Mouse (Mus musculus) adrenal gland, postnatal 4 days (tissue): ENCODE measurements around the gene Ccdc174. TPM values are rescaled to one million over a fixed set of nuclear protein-coding genes. Genes with fewer than 3 reads are reported as not detected.
"Not testable (repeated sequence)": the region's sequence is repeated elsewhere in the genome, so short reads cannot be mapped to it uniquely, and the experiment has no call there.

ENCODE experiments used
- DNase-seq, 2 experiments: peaks; one replicate each; pipeline ENCODE4 v3.0.0; 2021 to 2022; ENCODE audit warnings: low spot score in 2 of 2, mixed read lengths in 2 of 2
- long read RNA-seq, 2 experiments: library from polyadenylated mRNA; stranded (forward); transcript quantifications; one replicate each; pipeline ENCODE4 v2.0.0; 2021
- total RNA-seq, 2 experiments: library from RNA; stranded (reverse); gene quantifications; 2 replicates each; pipeline ENCODE4 v1.2.3; 2021

Ccdc174 gene
- total RNA-seq: 10 to 100 TPM; 29.8 to 31.3 TPM
- long read RNA-seq, experiment 1, transcript Ccdc174-201 (11 exons, 1,752 nt): major isoform, 22 of 24 reads
- long read RNA-seq, experiment 1, partial matches to known transcripts: 1 of 24 reads
- long read RNA-seq, experiment 1, other reads (novel, unspliced or antisense): 1 of 24 reads
- long read RNA-seq, experiment 2, transcript Ccdc174-201 (11 exons, 1,752 nt): major isoform, 21 of 33 reads
- long read RNA-seq, experiment 2, partial matches to known transcripts: 6 of 33 reads
- long read RNA-seq, experiment 2, other reads (novel, unspliced or antisense): 5 of 33 reads

- peak; percentile 50 to 80 for DNase-seq
Measured at GRCm38 (mm10) chr6:91877885-91878651, at the start of gene Ccdc174. TSS of gene Ccdc174 (plus strand) at chr6:91878053.

- no peak for DNase-seq
Measured at GRCm38 (mm10) chr6:91832863-91833440, 44.9 kb upstream of the Ccdc174 start.

- DNase-seq: peak; percentile 57 to 61
Measured at GRCm38 (mm10) chr6:91839010-91839871, 38.6 kb upstream of the Ccdc174 start.

GRCm38 (mm10) chr6:91842897-91843627 lies 34.8 kb upstream of the Ccdc174 start:
- no peak for DNase-seq

DNA sequence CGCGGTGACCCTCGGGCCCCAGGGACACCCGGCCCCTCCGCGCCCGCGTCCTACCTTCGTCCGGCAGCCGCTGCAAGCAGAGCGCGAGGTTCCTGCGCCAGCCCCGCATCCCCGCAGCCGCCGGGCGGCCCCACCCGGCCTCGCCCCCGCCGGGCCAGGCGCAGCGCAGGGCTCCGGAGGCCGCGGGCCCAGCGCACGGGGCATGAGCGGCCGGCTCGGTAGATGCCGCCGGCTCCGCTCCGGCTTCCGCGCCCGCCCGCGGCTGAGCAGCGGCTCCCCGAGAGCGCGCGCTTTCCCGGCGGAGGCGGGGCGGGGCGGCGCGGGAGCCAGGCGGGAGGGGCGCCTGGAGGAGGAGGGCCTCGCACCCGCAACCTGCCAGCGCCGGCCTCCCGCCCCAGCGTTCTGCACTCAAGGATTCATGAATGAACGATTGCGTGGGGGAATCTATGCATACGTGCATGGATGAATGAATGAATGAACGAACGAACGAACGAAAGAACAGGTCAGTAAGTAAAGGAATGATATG lies 34.2 kb upstream of the Ccdc174 start:
- no peak for DNase-seq

DNA sequence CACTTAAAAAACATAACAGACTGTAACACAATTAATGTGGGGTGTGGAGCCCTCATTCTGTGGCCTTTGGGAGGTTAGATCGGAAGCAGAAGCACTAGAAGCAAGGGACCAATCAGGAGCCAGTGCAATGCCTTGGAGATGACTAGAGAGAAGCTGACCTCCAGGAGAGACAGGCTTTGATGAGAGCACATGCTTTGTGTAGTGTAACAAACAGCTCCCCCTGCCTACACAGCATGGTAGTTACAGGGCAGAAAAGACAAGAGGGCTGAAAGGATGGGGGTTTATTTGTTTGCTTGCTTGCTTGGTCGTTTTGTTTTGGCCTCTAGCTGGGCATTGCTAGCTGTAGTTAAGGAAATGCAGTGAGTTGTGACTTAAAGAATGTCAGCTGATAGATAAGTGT lies 25.3 kb upstream of the Ccdc174 start:
- no peak for DNase-seq

DNA sequence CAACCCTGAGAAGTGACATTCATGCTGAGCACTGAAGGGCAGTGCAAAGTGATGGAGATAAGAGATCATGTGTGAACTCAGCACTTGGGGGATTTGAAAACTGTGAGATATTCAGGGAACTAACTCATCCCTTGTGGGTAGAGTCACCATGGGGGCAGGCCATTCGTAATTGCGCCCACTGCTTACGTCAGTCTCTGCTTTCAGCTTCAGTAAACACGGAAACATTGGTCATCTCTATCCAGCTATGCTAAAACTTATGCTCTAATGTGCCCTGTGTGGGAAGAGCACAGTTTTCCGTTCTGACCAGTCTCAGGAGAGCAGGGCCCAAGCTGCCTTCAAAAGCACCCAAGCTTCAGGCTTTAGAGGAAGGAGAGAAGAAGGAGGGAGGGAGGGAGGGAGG lies 19.5 kb upstream of the Ccdc174 start:
- DNase-seq: no peak

DNA sequence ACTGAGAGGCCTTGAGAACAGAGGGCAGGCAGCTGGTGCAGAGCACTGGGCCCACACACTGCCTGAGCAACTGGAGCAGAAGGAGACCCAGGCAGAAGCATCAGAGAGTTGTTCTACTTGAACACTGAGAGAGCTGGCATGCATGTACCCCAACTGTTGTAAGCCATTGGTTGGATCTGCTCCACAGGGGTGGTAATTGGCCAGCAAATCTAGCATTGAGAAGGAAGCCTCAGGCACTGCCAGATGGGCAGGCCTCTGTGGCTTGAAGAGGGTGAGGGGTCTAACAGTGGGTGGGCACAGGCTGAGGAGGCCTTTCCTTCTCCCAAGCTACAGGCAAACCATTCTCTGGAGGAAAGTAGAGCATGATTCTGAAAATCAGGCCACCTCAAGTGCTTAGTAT lies 15.0 kb upstream of the Ccdc174 start:
- no peak for DNase-seq

DNA sequence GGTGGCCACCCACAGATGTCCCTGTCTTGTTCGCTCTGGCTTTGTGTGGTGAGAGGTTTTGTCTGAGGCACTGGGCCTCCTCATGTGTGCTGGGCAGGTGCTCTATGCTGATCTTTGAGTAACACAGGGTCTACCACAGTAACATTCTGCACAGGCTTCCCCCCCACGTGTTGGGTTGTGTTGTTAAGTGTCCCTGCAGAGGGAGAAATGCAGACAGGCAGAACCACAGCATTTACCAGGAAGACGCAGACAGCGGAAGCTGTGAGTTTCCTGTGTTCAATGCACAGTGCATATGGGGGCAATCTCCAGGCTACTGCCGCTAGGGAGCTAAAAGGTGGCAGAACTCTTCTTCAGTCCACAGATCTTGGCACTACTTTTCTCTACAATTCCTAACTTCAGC lies 13.3 kb upstream of the Ccdc174 start:
- no peak for DNase-seq

DNA sequence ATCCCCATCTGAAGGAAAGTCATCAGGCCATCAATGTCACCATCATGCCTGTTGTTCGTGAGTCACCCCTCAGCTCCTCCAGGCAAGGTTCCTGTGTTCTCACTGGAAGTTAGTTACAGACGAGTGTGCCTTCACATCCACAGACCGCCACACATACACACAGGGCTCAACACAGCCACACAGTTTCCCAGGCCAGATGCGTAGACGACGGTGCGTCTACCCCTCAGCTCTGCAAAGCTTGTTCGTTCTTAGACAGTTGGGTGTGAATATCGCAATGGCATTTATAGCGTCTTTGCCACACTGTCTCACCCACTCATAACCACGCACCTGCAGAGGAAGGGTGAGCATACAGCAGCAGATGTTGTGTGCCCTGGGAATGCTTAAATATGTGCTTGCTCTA lies 12.3 kb upstream of the Ccdc174 start:
- DNase-seq: no peak

DNA sequence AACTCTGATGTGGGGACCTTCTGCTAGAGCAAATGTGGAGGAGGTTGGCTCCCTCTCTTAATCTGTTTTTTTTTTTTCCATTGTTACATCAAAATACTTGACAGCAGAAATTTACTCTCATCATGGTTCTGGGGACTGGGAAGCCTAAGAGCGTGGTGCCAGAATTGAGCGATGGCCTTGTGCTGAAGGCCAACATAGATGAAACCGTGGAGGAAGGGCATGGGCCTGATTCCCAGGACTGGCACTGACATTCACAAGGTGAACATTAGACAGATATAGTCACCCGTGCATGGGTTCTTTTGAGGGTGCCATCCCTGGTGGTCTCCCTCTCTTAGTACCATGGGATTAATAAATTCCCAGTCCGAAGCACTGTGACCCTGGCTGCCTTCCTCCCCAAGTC lies 9.8 kb upstream of the Ccdc174 start:
- DNase-seq: no peak

DNA sequence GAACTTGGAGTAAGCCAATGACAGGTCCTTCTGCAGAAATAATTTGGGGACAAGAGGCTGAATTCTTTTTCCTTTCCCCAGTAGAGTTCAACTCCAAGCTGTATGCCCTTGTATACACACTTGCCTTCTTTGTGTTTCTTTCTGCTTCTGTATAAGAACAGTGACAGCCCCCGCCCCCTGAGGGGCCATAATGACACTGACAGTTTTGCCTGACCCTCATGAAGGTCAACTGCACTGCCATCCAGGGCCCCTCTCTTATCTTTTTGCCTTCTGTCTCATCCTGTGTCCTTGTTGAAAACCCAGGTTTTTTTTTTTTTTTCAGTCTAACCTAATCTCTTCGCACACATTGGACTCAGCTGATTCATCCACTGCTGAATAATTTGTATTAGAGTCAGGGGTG lies 5.1 kb upstream of the Ccdc174 start:
- no peak for DNase-seq

DNA sequence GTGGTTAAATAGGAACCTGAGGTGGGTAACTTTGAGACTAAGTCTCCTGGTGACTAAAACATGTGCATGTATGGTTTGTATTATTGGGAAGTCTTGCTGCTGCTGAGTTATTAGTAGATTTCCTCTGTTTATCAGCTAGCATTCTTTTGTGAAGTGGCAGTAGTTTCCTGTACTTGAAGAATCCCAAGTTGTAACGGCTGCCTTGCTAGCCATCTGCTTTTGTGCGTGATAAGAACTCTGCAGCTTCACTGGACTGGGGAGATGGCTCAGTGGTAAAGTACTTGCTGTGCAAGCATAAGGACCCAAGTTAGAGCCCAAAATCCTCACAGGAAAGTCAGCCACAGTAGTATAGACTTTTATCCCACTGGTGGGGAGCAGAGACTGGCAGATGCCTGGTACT lies 6.0 kb downstream of the Ccdc174 start:
- DNase-seq: no peak

DNA sequence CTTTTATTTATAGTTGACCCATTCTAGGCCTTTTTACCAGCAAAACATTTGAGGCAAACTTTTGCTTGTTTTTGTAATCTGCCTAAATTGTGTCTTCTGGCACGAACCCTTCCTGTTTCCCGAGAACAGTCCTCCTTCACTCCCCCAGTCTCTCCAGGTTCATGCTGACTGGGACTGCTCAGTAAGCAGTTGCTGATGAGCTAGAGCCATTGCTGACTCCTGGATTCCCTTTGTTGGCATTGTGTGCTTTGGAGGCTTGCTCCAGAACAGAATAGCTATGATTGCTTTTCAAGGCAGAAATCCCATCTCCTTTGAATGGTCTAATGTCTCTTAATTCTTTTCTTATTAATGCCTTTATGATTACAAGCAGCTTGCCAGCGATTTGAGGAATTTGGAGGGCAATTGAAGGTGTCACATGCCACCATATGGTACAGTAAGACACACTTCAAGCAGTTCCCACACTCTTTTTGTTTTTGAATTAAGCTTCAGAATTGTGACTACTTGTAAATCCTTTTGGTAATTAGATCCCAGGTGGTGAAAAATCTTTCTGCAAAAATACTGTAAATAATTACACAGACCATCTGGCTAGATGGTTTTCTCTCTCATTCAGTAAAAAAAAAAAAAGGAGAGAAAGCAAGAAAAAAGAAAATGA lies 11.5 kb downstream of the Ccdc174 start:
- DNase-seq: no peak

- DNase-seq: no peak
Measured at GRCm38 (mm10) chr6:91890615-91891014, 12.8 kb downstream of the Ccdc174 start.

DNA sequence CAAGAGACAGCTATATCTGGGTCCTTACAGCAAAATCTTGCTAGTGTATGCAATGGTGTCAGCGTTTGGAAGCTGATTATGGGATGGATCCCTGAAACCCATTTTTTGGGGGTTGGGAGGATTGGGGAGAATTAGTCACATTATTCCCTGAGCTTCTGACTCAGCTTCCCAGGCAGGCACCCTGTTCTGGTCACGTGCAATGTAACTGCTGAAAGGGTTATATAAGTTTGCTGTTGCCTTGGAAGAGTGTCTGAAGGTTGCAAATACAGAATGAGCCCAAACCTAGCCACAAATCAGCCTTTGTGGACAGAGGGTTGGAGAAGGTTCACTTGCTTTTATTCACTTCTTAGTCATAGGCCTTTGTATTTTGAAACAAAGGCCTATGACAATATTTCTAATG lies 13.9 kb downstream of the Ccdc174 start:
- no peak for DNase-seq

- DNase-seq: no peak
Measured at GRCm38 (mm10) chr6:91896783-91897182, 18.9 kb downstream of the Ccdc174 start.

- peak; percentile 46 to 61 for DNase-seq
Measured at GRCm38 (mm10) chr6:91901505-91901904, 23.7 kb downstream of the Ccdc174 start.

GRCm38 (mm10) chr6:91902509-91902908 lies 24.7 kb downstream of the Ccdc174 start, which contains the start of gene 4930590J08Rik:
TSS of gene 4930590J08Rik (plus strand) at chr6:91902809.
- DNase-seq: not testable (repeated sequence)

DNA sequence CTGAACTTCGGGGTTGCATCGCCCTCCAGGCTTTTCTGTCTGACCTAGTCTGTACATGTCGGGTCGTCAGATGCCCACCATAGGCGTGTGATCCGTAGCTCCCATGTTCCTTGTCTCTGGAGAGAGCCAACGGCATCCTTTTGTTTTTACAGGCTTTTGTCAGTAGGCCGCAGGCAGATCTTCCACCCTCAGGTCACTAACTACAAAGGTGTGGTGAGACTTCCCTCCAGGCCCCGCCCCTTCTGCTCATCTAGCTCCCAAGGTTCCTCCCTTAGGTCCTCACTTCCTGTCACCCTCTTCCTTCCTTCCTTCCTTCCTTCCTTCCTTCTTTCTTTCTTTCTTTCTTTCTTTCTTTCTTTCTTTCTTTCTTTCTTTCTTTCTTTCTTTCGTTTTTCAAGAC lies 36.2 kb downstream of the Ccdc174 start:
- DNase-seq: no peak
